Mouse (Mus musculus) myocyte (in vitro differentiated cells): ENCODE results near the gene Spire2. TPM values are rescaled to one million over a fixed set of nuclear protein-coding genes. Genes with fewer than 3 reads are reported as not detected.

Experiments
- H3K27me3 ChIP-seq: one replicate; pipeline ENCODE4 v1.6.1; 2011; ENCODE audit not compliant: control insufficient read depth, insufficient read depth, insufficient read length
- H3K36me3 ChIP-seq: one replicate; pipeline ENCODE4 v1.6.1; 2011; ENCODE audit not compliant: control insufficient read depth, insufficient read depth
- H3K4me2 ChIP-seq: one replicate; pipeline ENCODE4 v1.6.1; 2011; ENCODE audit warnings: low read depth, control low read depth
- H3K4me3 ChIP-seq: one replicate; pipeline ENCODE4 v1.5.1; 2011; ENCODE audit warnings: mild to moderate bottlenecking, control low read depth, moderate library complexity
- H3K79me2 ChIP-seq: one replicate; pipeline ENCODE4 v1.6.1; 2011; ENCODE audit not compliant: control insufficient read depth, insufficient read depth
- H3ac ChIP-seq: one replicate; pipeline ENCODE4 v1.6.1; 2011; ENCODE audit not compliant: control insufficient read depth, insufficient read length
- CEBPB ChIP-seq: IDR thresholded peaks from 2 replicates; pipeline ENCODE4 v1.6.1; 2011; ENCODE audit warnings: mild to moderate bottlenecking, moderate library complexity; ENCODE audit not compliant: poor library complexity, insufficient read depth, severe bottlenecking
- E2F4 ChIP-seq: IDR thresholded peaks from one replicate; pipeline ENCODE4 v1.6.1; 2011; ENCODE audit warnings: mild to moderate bottlenecking, control low read depth, moderate library complexity; ENCODE audit not compliant: insufficient read depth
- MAX ChIP-seq: IDR thresholded peaks from one replicate; pipeline ENCODE4 v1.6.1; 2011; ENCODE audit warnings: low read depth, mild to moderate bottlenecking, control low read depth
- MYOD1 ChIP-seq, 3 experiments: IDR thresholded peaks; one replicate each; pipeline ENCODE4 v1.6.1; 2011; ENCODE audit warnings: control low read depth in 2 of 3, low read depth in 2 of 3, mild to moderate bottlenecking in 2 of 3, moderate library complexity in 1 of 3; ENCODE audit not compliant: insufficient read length in 2 of 3, control insufficient read depth in 1 of 3
- MYOG ChIP-seq, 3 experiments: IDR thresholded peaks; one replicate each; pipeline ENCODE4 v1.6.1; 2011; ENCODE audit warnings: control low read depth in 2 of 3, low read depth in 2 of 3, mild to moderate bottlenecking in 2 of 3; ENCODE audit not compliant: insufficient read length in 2 of 3, control insufficient read depth in 1 of 3, insufficient read depth in 1 of 3
- POLR2A ChIP-seq: IDR thresholded peaks from one replicate; pipeline ENCODE4 v1.6.1; 2011; ENCODE audit warnings: low read depth, mild to moderate bottlenecking, control low read depth, moderate library complexity; ENCODE audit not compliant: insufficient read length
- POLR2AphosphoS2 ChIP-seq: IDR thresholded peaks from one replicate; pipeline ENCODE4 v1.6.1; 2011; ENCODE audit warnings: low read depth, control low read depth; ENCODE audit not compliant: insufficient read length
- REST ChIP-seq: IDR thresholded peaks from one replicate; pipeline ENCODE4 v1.6.1; 2011; ENCODE audit warnings: mild to moderate bottlenecking, control low read depth, moderate library complexity; ENCODE audit not compliant: insufficient read depth, insufficient read length
- SRF ChIP-seq: IDR thresholded peaks from one replicate; pipeline ENCODE4 v1.6.1; 2011; ENCODE audit warnings: low read depth; ENCODE audit not compliant: control insufficient read depth, insufficient read length
- TCF12 ChIP-seq: IDR thresholded peaks from one replicate; pipeline ENCODE4 v1.6.1; 2011; ENCODE audit warnings: mild to moderate bottlenecking, control low read depth; ENCODE audit not compliant: poor library complexity, insufficient read depth, severe bottlenecking
- TCF3 ChIP-seq: IDR thresholded peaks from one replicate; pipeline ENCODE4 v1.6.1; 2011; ENCODE audit warnings: low read depth, control low read depth; ENCODE audit not compliant: insufficient read length
- USF1 ChIP-seq: IDR thresholded peaks from one replicate; pipeline ENCODE4 v1.6.1; 2011; ENCODE audit warnings: low read depth, mild to moderate bottlenecking, control low read depth, moderate library complexity
- polyA plus RNA-seq: library from polyadenylated mRNA; unstranded; fragments of >200 nt; fragmentation: generic; extraction: Trizol; gene quantifications from one replicate; pipeline ENCODE4 v1.2.1, GENCODE M21; 2012; ENCODE audit warnings: missing spikeins

Spire2 gene
- polyA plus RNA-seq, 1 experiment: 6.8 TPM

GRCm38 (mm10) chr8:123406786-123407185 is 74.3 kb downstream of the Spire2 start, which contains the start of gene Mc1r:
Gene Mc1r, plus strand, starts transcription at chr8:123407107.
- H3K4me3 ChIP-seq: no peak within 1 kb of the TSS

GRCm38 (mm10) chr8:123407612-123408011 is 75.1 kb downstream of the Spire2 start:
- no peak overlapping the region for H3K4me3 ChIP-seq
- peaks cover 6% of the 10 kb centered on the region for H3K36me3 ChIP-seq
- TF ChIP-seq E2F4 (no peak), MYOD1 (IDR thresholded peaks at IDR 0.05; ENCODE audit: control insufficient read depth in 1 of 3, insufficient read length in 2 of 3, low read depth in 2 of 3) (no peak), MAX (no peak), SRF (no peak), POLR2A (no peak), TCF12 (no peak), REST (no peak), MYOG (IDR thresholded peaks at IDR 0.05; ENCODE audit: control insufficient read depth in 1 of 3, insufficient read depth in 1 of 3, insufficient read length in 2 of 3, low read depth in 2 of 3) (no peak), CEBPB (no peak), POLR2AphosphoS2 (no peak), USF1 (no peak), TCF3 (no peak)
- no peaks in the 10 kb centered on the region for H3K27me3 ChIP-seq
- H3ac ChIP-seq: no peak overlapping the region
- H3K4me2 ChIP-seq: no peak overlapping the region
- no peaks in the 10 kb centered on the region for H3K79me2 ChIP-seq

More at GRCm38 (mm10) chr8:123406786-123407185, 74.3 kb downstream of the Spire2 start, which contains the start of gene Mc1r:
- Histone ChIP-seq H3K79me2 (no peaks in the 10 kb centered on the region), H3ac (no peak within 1 kb of the TSS), H3K27me3 (no peaks in the 10 kb centered on the region), H3K4me2 (peak within 1 kb of the TSS; percentile 36), H3K36me3 (peaks cover 12% of the 10 kb centered on the region)
- TF ChIP-seq MYOG (IDR thresholded peaks at IDR 0.05; ENCODE audit: control insufficient read depth in 1 of 3, insufficient read depth in 1 of 3, insufficient read length in 2 of 3, low read depth in 2 of 3): no peak
- no peak for TF ChIP-seq TCF12
- TF ChIP-seq USF1: peak; percentile 36

DNA sequence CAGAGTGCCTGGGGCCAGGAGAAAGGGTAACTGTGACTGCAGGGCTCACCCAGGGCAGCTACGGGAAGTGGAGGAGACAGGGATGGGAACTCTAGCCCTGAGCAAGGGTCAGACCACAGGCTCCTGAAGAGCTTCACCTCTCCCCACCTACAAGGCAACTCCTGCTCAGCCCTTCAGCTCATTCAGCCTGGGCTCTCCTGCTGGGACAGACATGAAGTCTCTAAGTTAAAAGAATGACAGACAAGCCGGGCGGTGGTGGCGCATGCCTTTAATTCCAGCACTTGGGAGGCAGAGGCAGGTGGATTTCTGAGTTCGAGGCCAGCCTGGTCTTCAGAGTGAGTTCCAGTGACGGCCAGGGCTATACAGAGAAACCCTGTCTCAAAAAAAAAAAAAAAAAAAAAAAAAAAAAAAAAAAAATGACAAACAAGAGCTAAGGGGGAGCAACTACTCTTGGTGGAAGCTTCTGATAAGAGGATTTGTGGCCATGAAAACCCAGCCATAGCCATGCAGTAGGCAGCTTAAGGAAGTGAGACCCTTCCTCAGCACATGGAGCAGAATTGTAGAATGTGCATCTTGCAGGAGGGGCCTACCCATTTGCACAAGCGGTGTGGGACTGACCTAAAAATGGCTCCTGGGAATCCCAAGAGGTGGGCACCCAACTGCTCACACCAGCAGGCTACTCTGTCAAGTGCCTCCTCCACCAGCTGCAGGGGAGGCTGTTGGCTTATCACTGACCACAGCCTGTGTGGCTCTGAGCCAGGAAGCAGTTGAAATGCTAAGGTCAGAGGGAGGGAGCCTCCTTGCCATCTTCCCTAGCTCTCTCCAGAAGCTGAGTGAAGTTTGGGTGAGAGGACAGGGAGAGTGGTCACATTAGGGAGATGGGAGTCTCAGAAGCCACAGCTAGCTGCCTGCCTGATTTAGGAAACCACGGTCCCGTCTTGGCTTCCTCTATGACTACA is 76.4 kb downstream of the Spire2 start:
- Histone ChIP-seq H3K79me2 (peaks cover 5% of the 10 kb centered on the region), H3K36me3 (no peaks in the 10 kb centered on the region), H3K4me3 (no peak overlapping the region), H3ac (no peak overlapping the region), H3K4me2 (peak overlapping the region; percentile 79), H3K27me3 (no peaks in the 10 kb centered on the region)
- peak; percentile 43 for TF ChIP-seq TCF12
- peak; percentile 20 to 91 (median 75) for TF ChIP-seq MYOD1 (IDR thresholded peaks at IDR 0.05; ENCODE audit: control insufficient read depth in 1 of 3, insufficient read length in 2 of 3, low read depth in 2 of 3)
- TF ChIP-seq POLR2A: no peak
- TF ChIP-seq MYOG (IDR thresholded peaks at IDR 0.05; ENCODE audit: control insufficient read depth in 1 of 3, insufficient read depth in 1 of 3, insufficient read length in 2 of 3, low read depth in 2 of 3): peak; percentile 39 to 92 (median 84)
- peak; percentile 56 for TF ChIP-seq TCF3

DNA sequence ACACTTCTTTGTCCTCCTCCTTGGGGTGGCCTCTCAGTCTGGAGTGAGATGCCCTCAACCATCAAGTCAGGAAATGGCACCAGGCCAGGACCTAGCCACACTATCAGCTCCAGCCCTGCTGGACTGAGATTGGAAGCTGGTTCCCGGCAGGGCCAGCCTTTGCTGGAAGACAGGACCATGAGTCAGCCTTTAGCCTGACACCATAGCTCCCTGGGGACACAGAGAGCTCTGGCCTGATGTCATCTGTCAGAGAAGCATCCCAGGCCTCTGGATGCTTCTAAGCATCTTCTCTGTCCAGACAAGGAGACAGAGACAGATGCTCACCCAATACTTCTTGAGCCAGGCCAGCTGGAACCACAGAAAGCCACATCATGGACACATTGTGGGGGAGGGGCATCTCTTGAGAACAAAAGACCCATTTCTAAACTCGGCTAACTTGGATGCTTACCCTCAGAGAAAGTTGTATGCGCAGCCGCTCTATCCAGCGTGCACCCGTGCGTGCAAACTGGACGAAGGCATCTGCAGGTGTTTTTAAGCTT is 77.6 kb downstream of the Spire2 start:
- H3K4me3 ChIP-seq: peak overlapping the region; percentile 40
- H3ac ChIP-seq: no peak overlapping the region
- H3K27me3 ChIP-seq: no peaks in the 10 kb centered on the region
- no peaks in the 10 kb centered on the region for H3K36me3 ChIP-seq
- peaks cover 7% of the 10 kb centered on the region for H3K79me2 ChIP-seq
- peak overlapping the region; percentile 79 for H3K4me2 ChIP-seq
- TF ChIP-seq USF1 (no peak), MYOG (IDR thresholded peaks at IDR 0.05; ENCODE audit: control insufficient read depth in 1 of 3, insufficient read depth in 1 of 3, insufficient read length in 2 of 3, low read depth in 2 of 3) (peak in 1 of 3 experiments; percentile 50), MAX (no peak), REST (no peak), MYOD1 (IDR thresholded peaks at IDR 0.05; ENCODE audit: control insufficient read depth in 1 of 3, insufficient read length in 2 of 3, low read depth in 2 of 3) (peak in 1 of 3 experiments; percentile 43)

DNA sequence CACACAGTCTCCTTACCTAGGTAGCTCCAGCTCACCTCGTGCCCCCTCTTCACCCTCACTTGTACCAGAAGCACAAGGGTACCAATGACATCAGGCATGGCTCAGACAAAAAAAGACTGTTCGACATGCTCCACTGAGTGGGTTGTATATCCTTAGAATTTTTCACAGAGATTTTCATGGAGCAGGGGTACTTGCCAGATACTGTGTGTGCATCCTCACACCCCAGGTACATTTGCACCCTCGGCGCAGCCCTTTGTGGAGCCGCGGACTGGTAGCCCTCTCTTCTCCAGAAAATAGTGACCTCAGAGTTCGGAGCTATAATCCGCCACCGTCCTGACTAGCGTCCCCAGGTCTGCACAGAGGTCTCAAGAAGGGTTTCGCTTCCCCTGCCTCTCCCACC is 78.3 kb downstream of the Spire2 start:
- Histone ChIP-seq H3K36me3 (no peaks in the 10 kb centered on the region), H3K79me2 (peaks cover 9% of the 10 kb centered on the region), H3K4me3 (peak overlapping the region; percentile 40), H3K27me3 (no peaks in the 10 kb centered on the region), H3ac (peak overlapping the region; percentile 35), H3K4me2 (peak overlapping the region; percentile 79)
- TF ChIP-seq MYOG (IDR thresholded peaks at IDR 0.05; ENCODE audit: control insufficient read depth in 1 of 3, insufficient read depth in 1 of 3, insufficient read length in 2 of 3, low read depth in 2 of 3) (no peak), USF1 (no peak), MAX (no peak), POLR2A (no peak), CEBPB (no peak), REST (no peak), TCF12 (no peak), E2F4 (no peak), POLR2AphosphoS2 (no peak), MYOD1 (IDR thresholded peaks at IDR 0.05; ENCODE audit: control insufficient read depth in 1 of 3, insufficient read length in 2 of 3, low read depth in 2 of 3) (no peak), TCF3 (no peak), SRF (no peak)
